Mouse (Mus musculus): ENCODE data around the gene Minos1. TPM values are rescaled to one million over a fixed set of nuclear protein-coding genes. Genes with fewer than 3 reads are reported as not detected.

Minos1 gene
- total RNA-seq, 4 experiments from 2014 or later, result 182 to 221 (median 192) TPM

GRCm38 (mm10) chr4:139145156-139145555 is 14.2 kb upstream of the Minos1 start:
- DNase-seq (ENCODE audit: low spot score in 2 of 2), result no peak

GRCm38 (mm10) chr4:139144577-139144976 is 13.7 kb upstream of the Minos1 start:
- DNase-seq (ENCODE audit: low spot score in 2 of 2), result no peak

- DNase-seq (ENCODE audit: low spot score in 2 of 2), result no peak
Measured at GRCm38 (mm10) chr4:139142985-139143384, 12.1 kb upstream of the Minos1 start.

- DNase-seq (ENCODE audit: low spot score in 2 of 2), result no peak
Measured at GRCm38 (mm10) chr4:139141785-139142184, 10.9 kb upstream of the Minos1 start.

- no peak for DNase-seq (ENCODE audit: low spot score in 2 of 2)
Measured at GRCm38 (mm10) chr4:139140267-139140666, 9.4 kb upstream of the Minos1 start.

- DNase-seq (ENCODE audit: low spot score in 2 of 2), result no peak
Measured at GRCm38 (mm10) chr4:139136011-139136410, 5.1 kb upstream of the Minos1 start.

GRCm38 (mm10) chr4:139133109-139133508 is 2.2 kb upstream of the Minos1 start:
- no peak for DNase-seq (ENCODE audit: low spot score in 2 of 2)

GRCm38 (mm10) chr4:139131858-139132672 is 1.2 kb upstream of the Minos1 start:
- peak; percentile 10 to 20 for DNase-seq (ENCODE audit: low spot score in 2 of 2)

- peak; percentile 9 to 16 for DNase-seq (ENCODE audit: low spot score in 2 of 2)
Measured at GRCm38 (mm10) chr4:139129806-139130700, 860 bp downstream of the Minos1 start.

- DNase-seq (ENCODE audit: low spot score in 2 of 2), result no peak
Measured at GRCm38 (mm10) chr4:139126475-139126874, 4.4 kb downstream of the Minos1 start.

- no peak for DNase-seq (ENCODE audit: low spot score in 2 of 2)
Measured at GRCm38 (mm10) chr4:139124940-139125339, 6.0 kb downstream of the Minos1 start.

- DNase-seq (ENCODE audit: low spot score in 2 of 2), result no peak
Measured at GRCm38 (mm10) chr4:139122557-139122956, 8.4 kb downstream of the Minos1 start.

GRCm38 (mm10) chr4:139120998-139121397 is 9.9 kb downstream of the Minos1 start:
- DNase-seq (ENCODE audit: low spot score in 2 of 2), result no peak

GRCm38 (mm10) chr4:139120281-139120814 is 10.6 kb downstream of the Minos1 start:
- no peak for DNase-seq (ENCODE audit: low spot score in 2 of 2)

GRCm38 (mm10) chr4:139116356-139117063 is 14.4 kb downstream of the Minos1 start:
- DNase-seq (ENCODE audit: low spot score in 2 of 2), result no peak

GRCm38 (mm10) chr4:139115721-139116120 is 15.2 kb downstream of the Minos1 start:
- no peak for DNase-seq (ENCODE audit: low spot score in 2 of 2)

GRCm38 (mm10) chr4:139112482-139112881 is 18.4 kb downstream of the Minos1 start:
- no peak for DNase-seq (ENCODE audit: low spot score in 2 of 2)

- no peak for DNase-seq (ENCODE audit: low spot score in 2 of 2)
Measured at GRCm38 (mm10) chr4:139111421-139111820, 19.5 kb downstream of the Minos1 start.

- no peak for DNase-seq (ENCODE audit: low spot score in 2 of 2)
Measured at GRCm38 (mm10) chr4:139110858-139111257, 20.1 kb downstream of the Minos1 start.

GRCm38 (mm10) chr4:139105453-139105852 is 25.5 kb downstream of the Minos1 start:
- no peak for DNase-seq (ENCODE audit: low spot score in 2 of 2)

- DNase-seq (ENCODE audit: low spot score in 2 of 2), result no peak
Measured at GRCm38 (mm10) chr4:139101546-139101945, 29.4 kb downstream of the Minos1 start.

Measured in left cerebral cortex, adult 8-10 months (tissue).